Mouse (Mus musculus) midbrain, embryonic 13.5 days (tissue): Measurements from ENCODE around the gene Vmn2r116. TPM values are rescaled to one million over a fixed set of nuclear protein-coding genes. Genes with fewer than 3 reads are reported as not detected.
"Not testable (repeated sequence)": the region's sequence is repeated elsewhere in the genome, so short reads cannot be mapped to it uniquely, and the experiment has no call there.

Experiments
- ATAC-seq: fragments of 200-750 bp; cut with Nextera tagmentation; 2 replicates; pipeline ENCODE4 v1.8.0; 2017; ENCODE audit warnings: mild to moderate bottlenecking, moderate TSS enrichment, moderate library complexity
- H3K27ac ChIP-seq: fragments of 300-500 bp; sonication (generic); 2 replicates; pipeline ENCODE4 v1.5.1; 2015; ENCODE audit warnings: inconsistent platforms, mild to moderate bottlenecking, moderate library complexity
- H3K27me3 ChIP-seq: fragments of 300-500 bp; sonication (generic); 2 replicates; pipeline ENCODE4 v1.6.1; 2015; ENCODE audit warnings: mild to moderate bottlenecking, inconsistent platforms
- H3K36me3 ChIP-seq: fragments of 300-500 bp; sonication (generic); 2 replicates; pipeline ENCODE4 v1.6.1; 2015; ENCODE audit warnings: mild to moderate bottlenecking, inconsistent platforms
- H3K4me1 ChIP-seq: fragments of 300-500 bp; sonication (generic); replicated peaks from 2 replicates; pipeline ENCODE4 v1.6.1; 2015; ENCODE audit warnings: inconsistent platforms
- H3K4me2 ChIP-seq: fragments of 300-500 bp; sonication (generic); replicated peaks from 2 replicates; pipeline ENCODE4 v1.6.1; 2015; ENCODE audit warnings: moderate library complexity, mild to moderate bottlenecking, inconsistent platforms
- H3K4me3 ChIP-seq: fragments of 300-500 bp; sonication (generic); replicated peaks from 2 replicates; pipeline ENCODE4 v1.5.1; 2015; ENCODE audit warnings: mild to moderate bottlenecking, inconsistent platforms
- H3K9ac ChIP-seq: fragments of 300-500 bp; sonication (generic); replicated peaks from 2 replicates; pipeline ENCODE4 v1.6.1; 2015; ENCODE audit warnings: mild to moderate bottlenecking, inconsistent platforms
- H3K9me3 ChIP-seq: fragments of 300-500 bp; sonication (generic); 2 replicates; pipeline ENCODE4 v1.6.1; 2016; ENCODE audit warnings: mild to moderate bottlenecking, inconsistent platforms
- WGBS: fragments of 180-500 bp; shearing (Covaris S2); methylation state at CpG from one replicate; pipeline ENCODE4 v1.1.7; 2015; 5-methylcytosine and 5-hydroxymethylcytosine counted together
- polyA plus RNA-seq: library from polyadenylated mRNA; unstranded; fragments of >200 nt; fragmentation: Nextera tagmentation; extraction: Ambion mirVana; gene quantifications from 2 replicates; pipeline ENCODE4 v1.2.1, GENCODE M21; 2015

Vmn2r116 gene
- polyA plus RNA-seq: not detected in 2 replicates

GRCm38 (mm10) chr17:23384304-23384703 lies at the start of gene Vmn2r116:
TSS of gene Vmn2r116 (plus strand) at chr17:23384604.
- not testable (repeated sequence) for H3K9me3 ChIP-seq, ATAC-seq, H3K27me3 ChIP-seq

GRCm38 (mm10) chr17:23343441-23343840 lies 41.0 kb upstream of the Vmn2r116 start, which contains the start of gene Vmn2r115:
TSS of gene Vmn2r115 (plus strand) at chr17:23343741.
- not testable (repeated sequence) for ATAC-seq, H3K36me3 ChIP-seq, H3K9me3 ChIP-seq, H3K4me3 ChIP-seq, H3K9ac ChIP-seq, H3K27me3 ChIP-seq, H3K4me2 ChIP-seq, H3K4me1 ChIP-seq, H3K27ac ChIP-seq
- 40% methylated on average over 2 of the region's 2 CpGs for WGBS

More at GRCm38 (mm10) chr17:23384304-23384703, at the start of gene Vmn2r116:
- not testable (repeated sequence) for H3K4me1 ChIP-seq, H3K9ac ChIP-seq, H3K27ac ChIP-seq, H3K4me2 ChIP-seq, H3K36me3 ChIP-seq, H3K4me3 ChIP-seq

- Histone ChIP-seq H3K4me3 (no peak overlapping the region), H3K9me3 (peaks cover 8% of the 10 kb centered on the region; the same call in 1 of the 2 replicates), H3K27ac (no peak overlapping the region), H3K36me3 (no peaks in the 10 kb centered on the region), H3K4me2 (no peak overlapping the region), H3K9ac (no peak overlapping the region), H3K4me1 (no peaks in the 10 kb centered on the region), H3K27me3 (no peaks in the 10 kb centered on the region)
- 80% methylated on average over 1 of the region's 1 CpGs for WGBS
- ATAC-seq: no peak
These were observed 32.8 kb upstream of the Vmn2r116 start for GRCm38 (mm10) chr17:23351644-23352043.

GRCm38 (mm10) chr17:23433150-23433679 lies 48.8 kb downstream of the Vmn2r116 start:
- ATAC-seq: no peak
- H3K9ac ChIP-seq: no peak overlapping the region

More at GRCm38 (mm10) chr17:23433150-23433679, 48.8 kb downstream of the Vmn2r116 start:
- Histone ChIP-seq H3K4me1 (no peaks in the 10 kb centered on the region), H3K27ac (no peak overlapping the region), H3K9me3 (peaks cover 10% of the 10 kb centered on the region), H3K36me3 (no peaks in the 10 kb centered on the region), H3K27me3 (no peaks in the 10 kb centered on the region), H3K4me3 (no peak overlapping the region), H3K4me2 (no peak overlapping the region)
- 80% methylated on average over 6 of the region's 6 CpGs for WGBS

Other genes with a start within 250 kb of the Vmn2r116 start
- 25.3 and 26.6 TPM in 2 replicates for gene Zfp40, start 191.4 kb upstream of the Vmn2r116 start, polyA plus RNA-seq
- not detected in 2 replicates for gene Vmn2r114, start 72.1 kb upstream of the Vmn2r116 start, polyA plus RNA-seq
- gene Vmn2r115, start 40.9 kb upstream of the Vmn2r116 start, polyA plus RNA-seq: not detected in 2 replicates
- not detected in 2 replicates for gene Vmn2r117, start 95.1 kb downstream of the Vmn2r116 start, polyA plus RNA-seq
- gene Zfp213, start 179.6 kb downstream of the Vmn2r116 start, polyA plus RNA-seq: 18.0 and 20.4 TPM in 2 replicates
- gene Zfp13, start 214.9 kb downstream of the Vmn2r116 start, polyA plus RNA-seq: 26.6 and 28.7 TPM in 2 replicates
- gene Zscan10, start 216.3 kb downstream of the Vmn2r116 start, polyA plus RNA-seq: not detected in 2 replicates